Mouse (Mus musculus): ENCODE measurements at regions not wholly inside any gene's neighbourhood (a gene's known extent, or its start where the extent isn't known, plus 50 kb on each side); places are given as distances from the start of the nearest gene placed in this dataset.

- DNase-seq: no peak
These were observed 168.4 kb upstream of the Fam19a5 start for GRCm38 (mm10) chr15:87375596-87376194.

GRCm38 (mm10) chr15:87383551-87384265 lies 160.4 kb upstream of the Fam19a5 start:
- DNase-seq: no peak

DNA sequence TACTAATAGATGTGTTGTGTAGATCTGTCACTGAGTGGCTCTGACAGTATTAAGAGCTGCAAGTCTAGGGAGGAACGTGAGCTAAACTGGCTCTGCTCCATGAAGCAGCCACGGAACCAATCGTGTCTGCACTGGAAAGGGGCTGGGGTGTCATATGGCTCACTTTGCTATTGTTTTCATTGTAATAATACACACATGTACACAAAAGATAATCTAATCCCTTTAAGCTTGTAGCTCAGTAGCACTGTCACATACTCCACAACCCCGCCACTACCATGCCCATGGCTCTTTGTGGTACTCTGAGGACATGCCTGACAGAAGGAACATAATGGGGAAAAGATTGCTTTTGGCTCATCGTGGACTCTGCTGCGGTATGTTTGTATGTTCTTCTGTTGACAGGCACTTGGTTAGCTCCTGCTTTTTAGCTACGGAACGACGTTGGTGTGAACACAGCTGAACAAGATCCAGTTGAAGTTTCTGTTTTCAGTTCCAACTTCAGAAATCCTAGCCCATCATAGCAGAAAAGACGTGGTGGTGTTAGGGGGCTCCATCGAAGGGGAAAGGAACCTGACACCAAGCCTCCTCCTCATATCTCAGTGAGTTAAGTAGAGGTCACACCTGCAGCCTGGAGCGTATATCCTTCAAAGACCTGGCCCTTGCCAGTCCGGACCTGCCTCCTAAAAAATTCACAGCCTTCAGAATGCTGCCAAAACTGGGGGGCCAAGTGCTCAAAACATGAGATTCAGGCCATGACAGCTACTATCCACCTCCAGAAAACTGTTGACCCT lies 159.6 kb upstream of the Fam19a5 start:
- DNase-seq: no peak

GRCm38 (mm10) chr15:87386513-87386983 lies 157.6 kb upstream of the Fam19a5 start:
- DNase-seq: no peak

GRCm38 (mm10) chr15:87391395-87391794 lies 152.7 kb upstream of the Fam19a5 start:
- no peak for DNase-seq

GRCm38 (mm10) chr15:87398396-87398795 lies 145.7 kb upstream of the Fam19a5 start:
- no peak for DNase-seq

DNA sequence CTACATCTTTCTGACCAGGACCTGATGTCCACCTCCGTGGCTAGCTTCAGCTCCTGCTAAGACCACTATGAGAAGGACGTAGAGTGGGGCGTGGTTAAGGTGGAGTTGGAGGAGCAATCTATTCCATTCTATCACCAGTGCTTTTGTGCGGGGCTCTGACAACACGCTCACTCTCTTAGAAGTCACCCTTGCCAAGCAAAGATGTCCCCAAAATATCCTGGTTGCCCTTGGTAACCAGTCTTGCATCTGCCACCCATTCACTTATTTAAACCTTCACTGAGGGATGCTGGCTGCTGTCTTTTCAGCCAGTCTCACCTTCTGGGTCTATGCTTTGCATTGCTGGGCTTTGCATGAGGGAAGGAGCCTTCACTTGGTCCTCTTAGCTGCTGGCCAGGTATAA lies 138.4 kb upstream of the Fam19a5 start:
- DNase-seq: peak; percentile 58

DNA sequence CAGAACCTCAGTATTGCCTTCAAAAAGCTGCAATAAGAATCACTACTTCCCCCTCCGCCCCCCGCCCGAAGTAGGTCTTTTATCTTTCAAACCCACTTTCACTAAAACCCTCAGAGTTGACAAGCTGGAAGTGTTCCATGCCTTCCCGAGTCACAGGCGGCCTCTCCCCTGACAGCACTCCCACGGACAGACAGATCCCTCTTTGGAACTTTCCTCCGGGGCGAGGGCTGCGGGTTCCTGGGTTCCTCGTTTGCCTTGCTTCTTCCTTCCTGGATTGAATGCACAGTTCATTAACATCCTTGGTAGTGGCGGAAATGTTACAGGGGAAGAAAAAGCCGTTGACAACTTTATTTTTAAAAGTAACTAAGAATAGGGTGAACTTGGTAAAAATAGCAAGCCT lies 132.1 kb upstream of the Fam19a5 start:
- DNase-seq: no peak

DNA sequence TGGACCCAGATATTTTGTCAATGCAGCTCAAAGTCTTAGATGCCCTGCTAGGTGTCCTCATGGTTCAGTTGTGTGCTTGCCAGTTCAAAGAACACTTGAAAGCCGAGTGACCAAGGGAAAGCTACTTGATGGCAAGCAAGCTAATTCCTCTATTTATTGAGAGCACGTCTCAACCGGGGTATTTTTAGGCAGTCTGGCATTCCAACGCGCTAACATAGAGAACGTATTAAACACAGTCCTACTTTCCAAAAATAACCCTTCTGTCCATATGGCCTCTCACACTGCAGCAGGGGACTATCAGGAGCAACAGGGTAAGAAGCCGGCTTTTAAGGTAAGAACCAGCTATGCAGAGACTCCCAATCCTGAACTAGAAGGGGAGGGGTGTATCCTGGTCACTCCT lies 128.1 kb upstream of the Fam19a5 start:
- DNase-seq: no peak

DNA sequence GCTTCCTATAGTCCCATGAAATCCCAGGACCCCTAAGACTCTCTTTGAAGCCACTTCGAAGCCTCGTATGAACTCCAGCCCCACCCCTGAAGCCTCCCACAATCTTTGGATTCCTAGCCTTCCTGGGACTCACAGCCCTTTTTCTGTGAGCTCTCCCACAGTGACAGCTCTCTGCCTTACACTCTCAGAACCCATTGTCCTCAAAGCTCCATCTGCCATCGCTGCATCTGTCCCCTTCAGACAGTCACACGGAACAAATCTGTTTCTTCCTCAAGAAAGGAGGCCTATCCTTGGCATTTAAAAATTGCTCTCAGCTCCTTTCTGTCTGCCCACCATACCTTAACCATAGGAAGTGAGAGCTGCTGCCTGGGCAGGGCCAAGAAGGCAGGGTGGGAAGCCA lies 122.4 kb upstream of the Fam19a5 start:
- DNase-seq: no peak

- DNase-seq: no peak
These were observed 110.8 kb upstream of the Fam19a5 start for GRCm38 (mm10) chr15:87433306-87433705.

GRCm38 (mm10) chr15:87433901-87434300 lies 110.2 kb upstream of the Fam19a5 start:
- no peak for DNase-seq

- DNase-seq: no peak
These were observed 108.5 kb upstream of the Fam19a5 start for GRCm38 (mm10) chr15:87435566-87435965.

DNA sequence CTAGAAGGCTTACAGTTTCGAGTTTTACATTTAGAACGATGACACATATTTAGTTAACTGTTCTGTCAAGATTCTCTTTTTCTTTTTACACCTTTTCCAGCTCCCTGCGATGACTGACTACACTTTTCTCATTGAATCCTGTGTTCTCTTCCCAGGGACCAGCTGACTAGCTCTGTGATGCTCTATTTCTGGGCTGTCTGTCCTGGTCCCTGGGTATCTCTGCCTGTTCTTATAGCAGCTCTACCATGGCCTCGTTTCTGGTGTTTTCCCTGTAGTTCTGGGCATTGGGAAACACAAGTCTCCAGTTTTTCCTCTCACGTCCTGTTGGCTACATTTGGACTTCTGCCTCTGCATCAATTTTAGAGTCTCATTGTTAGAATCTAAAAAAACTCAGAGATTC lies 106.5 kb upstream of the Fam19a5 start:
- DNase-seq: no peak

GRCm38 (mm10) chr15:87458932-87459331 lies 85.2 kb upstream of the Fam19a5 start:
- DNase-seq: no peak

- DNase-seq: no peak
These were observed 67.9 kb upstream of the Fam19a5 start for GRCm38 (mm10) chr15:87476247-87476646.

GRCm38 (mm10) chr15:87476862-87477490 lies 67.1 kb upstream of the Fam19a5 start:
- peak; percentile 17 for DNase-seq

DNA sequence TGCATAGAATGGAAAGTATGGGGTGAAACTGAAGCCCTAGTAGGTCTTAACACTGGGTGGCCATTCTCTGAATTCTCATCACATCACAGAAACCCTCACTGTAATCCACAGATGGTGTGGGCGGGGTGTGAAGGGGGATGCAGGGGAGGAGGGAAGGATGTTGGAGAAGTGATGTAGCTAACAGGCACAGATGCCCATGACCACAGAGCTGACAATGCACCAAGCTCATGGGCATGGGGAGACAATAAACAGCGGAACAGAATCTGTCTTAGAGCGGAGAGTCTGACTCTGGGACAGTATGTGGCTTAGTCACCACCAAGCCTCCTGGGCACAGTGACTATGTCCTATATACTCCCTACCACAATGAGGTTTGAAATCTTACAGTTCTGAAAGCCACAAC lies 63.3 kb upstream of the Fam19a5 start:
- no peak for DNase-seq
